Mouse (Mus musculus) stomach, embryonic 16.5 days (tissue): ENCODE results near the gene Olfr71. TPM values are rescaled to one million over a fixed set of nuclear protein-coding genes. Genes with fewer than 3 reads are reported as not detected.

ENCODE experiments used
- ATAC-seq: fragments of 200-750 bp; cut with Nextera tagmentation; 2 replicates; pipeline ENCODE4 v1.8.0; 2017; ENCODE audit warnings: moderate number of reproducible peaks, moderate TSS enrichment; ENCODE audit not compliant: insufficient read depth, low FRiP score
- H3K27ac ChIP-seq: fragments of 300-500 bp; sonication (generic); 2 replicates; pipeline ENCODE4 v1.5.1; 2014; ENCODE audit warnings: low read length
- H3K27me3 ChIP-seq: fragments of 300-500 bp; sonication (generic); 2 replicates; pipeline ENCODE4 v1.6.1; 2014; ENCODE audit warnings: low read length, control low read depth, mixed read lengths; ENCODE audit not compliant: control insufficient read depth, insufficient read depth
- H3K36me3 ChIP-seq: fragments of 300-500 bp; sonication (generic); 2 replicates; pipeline ENCODE4 v1.6.1; 2014; ENCODE audit warnings: low read length; ENCODE audit not compliant: control insufficient read depth, insufficient read depth
- H3K4me1 ChIP-seq: fragments of 300-500 bp; sonication (generic); 2 replicates; pipeline ENCODE4 v1.6.1; 2014; ENCODE audit warnings: low read length, control low read depth, mixed read lengths; ENCODE audit not compliant: control insufficient read depth, insufficient read depth
- H3K4me2 ChIP-seq: fragments of 300-500 bp; sonication (generic); 2 replicates; pipeline ENCODE4 v1.6.1; 2014; ENCODE audit warnings: low read depth, low read length, mixed read lengths
- H3K4me3 ChIP-seq: fragments of 300-500 bp; sonication (generic); replicated peaks from 2 replicates; pipeline ENCODE4 v1.5.1; 2014; ENCODE audit warnings: mild to moderate bottlenecking, low read length
- H3K9ac ChIP-seq: fragments of 300-500 bp; sonication (generic); 2 replicates; pipeline ENCODE4 v1.6.1; 2014; ENCODE audit warnings: low read length
- H3K9me3 ChIP-seq: fragments of 300-500 bp; sonication (generic); replicated peaks from 2 replicates; pipeline ENCODE4 v1.6.1; 2016; ENCODE audit warnings: low read length, control low read depth; ENCODE audit not compliant: control insufficient read depth
- WGBS: fragments of 180-500 bp; shearing (Covaris S2); extraction: QIAGEN DNeasy Blood & Tissue Kit; methylation state at CpG from one replicate; pipeline ENCODE4 v1.1.7; 2014; 5-methylcytosine and 5-hydroxymethylcytosine counted together
- polyA plus RNA-seq: library from polyadenylated mRNA; unstranded; fragments of >200 nt; fragmentation: Nextera tagmentation; extraction: Ambion mirVana; gene quantifications from 2 replicates; pipeline ENCODE4 v1.2.1, GENCODE M21; 2015

Olfr71 gene
- polyA plus RNA-seq, 1 experiment from 2014 or later, result not detected

DNA sequence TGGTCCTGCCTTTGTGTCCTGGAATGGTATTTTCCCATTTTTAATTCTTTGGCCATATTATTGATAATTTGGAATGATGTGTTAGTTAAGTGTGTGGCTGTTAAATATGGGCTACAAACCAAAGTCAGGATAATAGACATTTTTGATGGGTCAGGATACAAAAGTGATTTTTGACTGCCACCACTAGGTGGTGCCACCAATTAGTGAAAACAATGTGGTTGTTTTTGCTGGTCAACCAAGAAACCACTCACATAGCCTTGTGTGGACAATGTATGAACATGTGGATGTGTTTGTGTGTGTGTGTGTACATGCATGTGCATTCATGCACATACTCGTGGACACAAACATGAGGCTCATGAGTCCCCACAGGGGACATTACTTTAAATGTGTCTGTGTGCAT is 14.7 kb upstream of the Olfr71 start:
- ATAC-seq, result no peak
- Histone ChIP-seq H3K4me2 (no peak overlapping the region), H3K9ac (no peak overlapping the region), H3K27ac (no peak overlapping the region), H3K36me3 (no peaks in the 10 kb centered on the region), H3K27me3 (no peaks in the 10 kb centered on the region), H3K4me3 (no peak overlapping the region), H3K9me3 (no peaks in the 10 kb centered on the region), H3K4me1 (peaks cover 36% of the 10 kb centered on the region)
- 25% methylated on average over 1 of the region's 1 CpGs for WGBS

DNA sequence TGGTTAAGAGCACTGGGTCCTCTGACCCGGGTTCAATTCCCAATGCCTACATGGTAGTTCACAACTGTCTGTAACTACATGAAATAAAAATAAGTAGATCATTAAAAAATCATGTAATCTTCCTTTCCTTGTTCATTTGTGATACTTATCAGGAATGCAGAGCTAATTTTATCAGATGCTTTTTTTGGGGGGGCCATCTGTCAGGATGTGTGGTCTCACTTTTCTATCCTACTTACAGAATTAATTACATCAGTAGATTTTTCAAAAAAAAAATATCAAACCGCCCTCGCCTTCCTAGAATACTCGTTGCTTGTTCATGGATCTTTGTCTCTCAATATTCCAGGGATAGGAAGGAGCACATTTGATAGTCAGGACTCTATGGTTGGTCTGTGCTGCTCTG is 12.1 kb upstream of the Olfr71 start:
- H3K4me1 ChIP-seq, result peaks cover 10% of the 10 kb centered on the region
- H3K36me3 ChIP-seq, result no peaks in the 10 kb centered on the region
- no peak overlapping the region for H3K4me3 ChIP-seq
- ATAC-seq, result no peak
- H3K27ac ChIP-seq, result no peak overlapping the region
- no peaks in the 10 kb centered on the region for H3K9me3 ChIP-seq
- H3K27me3 ChIP-seq, result no peaks in the 10 kb centered on the region
- no peak overlapping the region for H3K9ac ChIP-seq
- WGBS, result 83% methylated on average over 4 of the region's 4 CpGs
- no peak overlapping the region for H3K4me2 ChIP-seq

DNA sequence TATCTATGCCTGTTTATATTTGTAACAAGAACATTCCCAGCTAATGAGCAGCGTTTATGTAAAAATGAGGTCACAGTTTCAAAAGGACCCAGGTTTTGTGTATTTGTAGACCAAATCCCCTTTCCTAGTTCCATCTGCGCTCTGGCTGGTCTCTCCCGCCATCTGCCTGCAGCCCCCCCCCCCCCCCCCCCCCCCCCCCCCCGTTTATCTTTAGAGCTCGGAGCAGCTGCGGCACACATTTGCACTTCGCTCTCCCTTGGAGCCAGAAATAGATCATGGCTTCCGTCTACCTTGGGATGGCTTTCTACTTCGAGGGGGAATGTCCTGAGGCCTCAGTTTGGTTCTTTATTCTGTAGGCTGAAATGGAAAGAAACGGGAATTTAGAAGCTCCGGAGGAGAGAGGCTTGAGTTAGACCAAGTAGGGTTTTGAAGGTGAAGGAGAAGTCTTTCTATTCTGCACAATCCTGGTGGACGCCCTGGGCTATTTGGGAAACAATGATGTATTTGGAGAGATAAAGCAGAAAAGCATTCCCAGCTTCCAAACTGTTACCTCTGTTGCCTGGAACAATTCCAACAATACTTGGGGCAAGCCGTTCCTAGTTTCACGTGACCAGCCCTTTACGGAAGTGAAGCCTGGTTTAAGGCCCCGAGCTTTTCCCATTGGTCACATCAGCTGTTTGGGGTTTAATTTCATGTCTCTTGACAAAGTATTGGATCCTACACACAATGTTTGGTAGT is 10.6 kb upstream of the Olfr71 start:
- H3K4me1 ChIP-seq, result no peaks in the 10 kb centered on the region
- no peaks in the 10 kb centered on the region for H3K9me3 ChIP-seq
- no peak for ATAC-seq
- no peaks in the 10 kb centered on the region for H3K36me3 ChIP-seq
- WGBS, result 40% methylated on average over 15 of the region's 16 CpGs
- H3K27ac ChIP-seq, result peak overlapping the region; percentile 66; the same call in 1 of the 2 replicates
- H3K4me3 ChIP-seq, result no peak overlapping the region
- no peaks in the 10 kb centered on the region for H3K27me3 ChIP-seq
- H3K4me2 ChIP-seq, result no peak overlapping the region
- no peak overlapping the region for H3K9ac ChIP-seq

DNA sequence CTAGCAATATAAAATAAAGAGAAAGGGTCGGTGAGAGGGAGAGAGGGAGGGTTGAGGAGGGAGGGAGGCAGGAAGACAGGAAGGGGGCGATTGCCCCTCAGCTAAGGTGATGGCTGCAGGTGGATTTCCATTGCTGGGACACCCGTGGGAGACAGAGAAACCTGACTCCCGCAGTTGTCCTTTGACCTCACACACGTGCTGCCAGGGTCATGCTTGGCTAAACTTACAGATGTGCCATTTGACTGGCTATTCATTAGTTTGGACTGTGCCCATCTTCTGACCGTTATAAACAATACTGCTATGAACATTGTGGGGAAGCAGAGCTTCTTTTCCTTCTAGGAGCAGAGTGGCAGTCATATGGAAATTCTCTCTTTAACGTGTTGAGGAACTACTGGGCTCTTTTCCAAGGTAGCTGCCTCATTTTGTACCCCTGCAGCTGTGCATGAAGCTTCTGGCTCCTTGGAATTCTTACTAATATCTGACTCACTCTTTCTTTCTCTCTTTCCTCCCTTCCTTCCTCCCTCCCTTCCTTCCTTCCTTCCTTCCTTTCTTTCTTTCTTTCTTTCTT is 3.7 kb upstream of the Olfr71 start:
- H3K4me1 ChIP-seq, result no peaks in the 10 kb centered on the region
- H3K4me2 ChIP-seq, result no peak overlapping the region
- ATAC-seq, result 0 out of 2 replicates have a peak, but pooled peaks have one; percentile 33
- 38% methylated on average over 7 of the region's 7 CpGs for WGBS
- H3K27me3 ChIP-seq, result no peaks in the 10 kb centered on the region
- H3K4me3 ChIP-seq, result no peak overlapping the region
- H3K9me3 ChIP-seq, result no peaks in the 10 kb centered on the region
- H3K9ac ChIP-seq, result no peak overlapping the region
- no peaks in the 10 kb centered on the region for H3K36me3 ChIP-seq
- no peak overlapping the region for H3K27ac ChIP-seq

DNA sequence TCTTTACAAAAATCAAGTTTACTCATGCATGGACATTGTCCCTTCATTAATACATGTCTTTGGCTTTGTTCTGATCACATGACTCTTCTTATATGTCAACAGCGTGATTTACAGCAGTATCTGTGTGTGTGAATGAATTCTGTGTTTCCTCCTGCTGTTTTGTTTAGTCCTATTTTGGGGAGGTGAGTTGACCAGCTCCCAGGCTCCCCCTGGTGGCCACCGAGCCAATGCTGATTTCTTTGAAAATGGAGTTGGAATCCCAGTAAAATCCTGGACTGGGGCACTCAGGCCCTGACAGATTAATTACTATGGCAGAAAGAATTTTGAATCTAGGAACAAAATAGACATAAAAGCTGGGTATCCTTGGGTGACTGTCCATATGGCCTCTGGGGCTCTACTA is 1.8 kb upstream of the Olfr71 start:
- no peaks in the 10 kb centered on the region for H3K36me3 ChIP-seq
- 1% methylated on average over 2 of the region's 2 CpGs for WGBS
- ATAC-seq, result no peak
- no peaks in the 10 kb centered on the region for H3K27me3 ChIP-seq
- H3K27ac ChIP-seq, result no peak overlapping the region
- no peak overlapping the region for H3K4me2 ChIP-seq
- no peaks in the 10 kb centered on the region for H3K4me1 ChIP-seq
- H3K9ac ChIP-seq, result no peak overlapping the region
- H3K9me3 ChIP-seq, result no peaks in the 10 kb centered on the region
- H3K4me3 ChIP-seq, result no peak overlapping the region

DNA sequence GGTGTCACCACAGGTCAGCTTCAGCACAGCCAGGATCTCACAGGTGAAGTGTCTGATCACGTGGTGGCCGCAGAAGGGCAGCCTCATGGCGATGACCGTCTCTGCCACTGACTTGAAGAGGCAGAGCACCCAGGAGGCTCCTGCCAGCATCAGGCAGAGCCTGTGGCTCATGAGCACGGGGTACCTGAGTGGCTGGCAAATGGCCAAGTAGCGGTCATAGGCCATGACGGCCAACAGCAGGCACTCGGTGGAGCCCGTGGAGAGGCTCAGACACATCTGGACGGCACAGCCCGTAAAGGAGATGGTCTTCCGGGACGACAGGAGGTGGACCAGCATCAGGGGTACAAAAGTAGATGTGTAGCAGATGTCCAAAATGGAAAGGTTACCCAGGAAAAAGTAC is 4.1 kb downstream of the Olfr71 start:
- Histone ChIP-seq H3K4me1 (no peaks in the 10 kb centered on the region), H3K27ac (no peak overlapping the region), H3K4me2 (no peak overlapping the region), H3K4me3 (no peak overlapping the region), H3K27me3 (no peaks in the 10 kb centered on the region), H3K9ac (no peak overlapping the region), H3K9me3 (no peaks in the 10 kb centered on the region), H3K36me3 (no peaks in the 10 kb centered on the region)
- ATAC-seq, result no peak; the same call in 1 of the 2 replicates
- WGBS, result 73% methylated on average over 13 of the region's 13 CpGs

DNA sequence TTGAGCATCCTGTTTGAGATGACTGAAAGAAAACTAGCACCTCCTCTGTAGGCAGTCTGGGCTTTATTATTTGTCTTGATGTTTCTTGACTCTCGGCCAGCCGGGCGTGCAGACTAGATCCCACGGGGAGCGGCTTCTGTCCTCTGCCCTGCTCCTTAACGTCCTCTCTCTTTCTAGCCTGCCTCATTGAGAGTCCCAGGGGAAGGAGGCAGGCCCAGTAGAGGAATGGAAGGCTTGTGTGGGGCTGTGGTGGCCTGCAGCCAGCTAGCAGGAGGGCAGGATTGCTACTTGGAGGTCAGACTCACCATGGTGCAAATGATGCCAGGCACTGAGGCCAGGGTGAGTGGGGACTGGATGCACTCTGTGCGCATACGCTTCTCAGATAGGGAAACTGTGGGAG is 6.2 kb downstream of the Olfr71 start:
- WGBS, result 67% methylated on average over 8 of the region's 8 CpGs
- Histone ChIP-seq H3K36me3 (no peaks in the 10 kb centered on the region), H3K4me3 (no peak overlapping the region), H3K4me2 (no peak overlapping the region), H3K4me1 (no peaks in the 10 kb centered on the region), H3K27ac (no peak overlapping the region), H3K9ac (no peak overlapping the region), H3K9me3 (no peaks in the 10 kb centered on the region), H3K27me3 (no peaks in the 10 kb centered on the region)
- ATAC-seq, result no peak

DNA sequence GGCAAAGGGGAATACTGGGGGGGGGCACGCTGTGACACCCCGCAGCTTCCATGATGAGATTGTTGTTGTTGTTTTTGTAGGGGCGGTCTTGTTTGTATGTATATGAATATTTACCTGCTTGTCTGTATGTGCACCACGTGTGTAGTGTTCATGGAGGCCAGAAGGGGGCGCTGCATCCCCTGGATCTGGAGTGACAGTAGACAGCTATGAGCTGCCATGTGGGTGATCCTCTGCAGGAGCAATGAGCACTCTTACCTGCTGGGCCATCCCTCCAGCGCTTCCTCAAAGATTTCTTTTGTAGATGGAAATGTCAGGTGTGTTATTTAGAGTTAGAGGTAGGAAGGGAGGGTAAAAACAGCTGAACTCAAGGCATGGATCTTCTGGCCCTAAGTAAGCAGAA is 6.6 kb downstream of the Olfr71 start:
- no peaks in the 10 kb centered on the region for H3K4me1 ChIP-seq
- H3K27me3 ChIP-seq, result no peaks in the 10 kb centered on the region
- H3K4me2 ChIP-seq, result no peak overlapping the region
- no peak overlapping the region for H3K4me3 ChIP-seq
- no peak overlapping the region for H3K9ac ChIP-seq
- no peak for ATAC-seq
- no peak overlapping the region for H3K27ac ChIP-seq
- 79% methylated on average over 6 of the region's 6 CpGs for WGBS
- no peaks in the 10 kb centered on the region for H3K9me3 ChIP-seq
- no peaks in the 10 kb centered on the region for H3K36me3 ChIP-seq

DNA sequence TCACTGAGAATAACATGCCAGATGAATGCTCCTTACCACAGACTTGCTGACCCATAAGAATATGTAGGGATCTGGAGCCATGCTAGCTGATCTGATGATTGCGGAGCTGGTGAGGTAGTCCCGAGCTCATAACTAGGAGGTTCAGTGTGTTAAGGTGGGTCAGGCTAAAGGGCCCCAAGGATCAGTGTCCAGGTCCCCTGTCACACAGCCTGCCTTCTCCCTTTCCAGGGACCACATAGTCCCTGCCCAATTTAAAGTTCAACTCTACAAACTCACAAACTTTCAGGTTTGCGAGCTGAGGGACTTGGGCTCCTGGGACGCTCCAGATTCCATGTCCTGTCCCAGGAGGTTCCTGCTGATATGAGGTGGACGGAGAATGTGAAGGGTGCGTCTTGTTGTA is 9.3 kb downstream of the Olfr71 start, which contains the start of gene Olfr70:
Olfr70 (minus strand) TSS at position 101 of the 400 bp plus-strand sequence.
- Histone ChIP-seq H3K4me3 (no peak within 1 kb of the TSS), H3K27ac (no peak within 1 kb of the TSS), H3K9me3 (no peaks in the 10 kb centered on the region), H3K4me1 (no peaks in the 10 kb centered on the region), H3K4me2 (no peak within 1 kb of the TSS), H3K9ac (no peak within 1 kb of the TSS), H3K27me3 (no peaks in the 10 kb centered on the region), H3K36me3 (no peaks in the 10 kb centered on the region)
- WGBS, result 86% methylated on average over 6 of the region's 6 CpGs
- ATAC-seq, result no peak
